Comparison of ENCODE assay signal across 13 mouse cellular contexts in genomic region chr6:52004995-52005394, GRCm38 (mm10). TPM values are rescaled to one million over a fixed set of nuclear protein-coding genes. Genes with fewer than 3 reads are reported as not detected.
DNase-seq lines count a peak whose midpoint lies in the region; ATAC-seq and TF ChIP-seq lines count a peak whose summit lies in the region.
"Had no signal": no experiment of that assay in that cellular context is flagged by ENCODE, and none has a peak within 500 bp of the region (broad histone marks: within the 10 kb centered on the region; RNA-seq: fewer than 3 reads in every experiment).

No protein-coding gene starts in this region.

- TF ChIP-seq EP300 in lung, postnatal 0 days (IDR thresholded peaks at IDR 0.05), result no peak

- H3K27ac ChIP-seq in hindbrain, embryonic 13.5 days, result no peak overlapping the region; the same call in 1 of the 2 replicates
- H3K27ac ChIP-seq in hindbrain, embryonic 16.5 days (ENCODE audit: low read depth, low read length), result no peak overlapping the region
- peak overlapping the region; percentile 52; the same call in 1 of the 2 replicates for H3K27ac ChIP-seq in lung, postnatal 0 days (ENCODE audit: low read length)
- H3K27ac ChIP-seq in hindbrain, embryonic 14.5 days, result no peak overlapping the region
- H3K27ac ChIP-seq: limb, embryonic 12.5 days; midbrain, embryonic 12.5 days had no signal

- no peak overlapping the region for H3K4me3 ChIP-seq in hindbrain, embryonic 13.5 days
- H3K4me3 ChIP-seq in hindbrain, embryonic 16.5 days (ENCODE audit: low read length), result no peak overlapping the region
- H3K4me3 ChIP-seq in lung, postnatal 0 days (ENCODE audit: low read depth, low read length), result peak overlapping the region; percentile 29
- no peak overlapping the region for H3K4me3 ChIP-seq in hindbrain, embryonic 14.5 days (replicated peaks; ENCODE audit: low read length)
- H3K4me3 ChIP-seq: hindbrain, embryonic 15.5 days; midbrain, embryonic 12.5 days had no signal

- WGBS in hindbrain, embryonic 13.5 days, result 38% methylated on average over 3 of the region's 3 CpGs
- 40% methylated on average over 3 of the region's 3 CpGs for WGBS in hindbrain, embryonic 16.5 days
- 23% methylated on average over 3 of the region's 3 CpGs for WGBS in lung, postnatal 0 days
- 41% methylated on average over 3 of the region's 3 CpGs for WGBS in hindbrain, embryonic 14.5 days

- peak overlapping the region; percentile 29; the same call in 1 of the 2 replicates for H3K4me2 ChIP-seq in hindbrain, embryonic 13.5 days
- no peak overlapping the region for H3K4me2 ChIP-seq in hindbrain, embryonic 16.5 days (ENCODE audit: low read length)
- peak overlapping the region; percentile 71 for H3K4me2 ChIP-seq in lung, postnatal 0 days (replicated peaks; ENCODE audit: low read depth, low read length)
- H3K4me2 ChIP-seq in hindbrain, embryonic 14.5 days (replicated peaks), result peak overlapping the region; percentile 19; the same call in 1 of the 2 replicates
- H3K4me2 ChIP-seq: midbrain, embryonic 12.5 days had no signal

- ATAC-seq in hindbrain, embryonic 13.5 days (ENCODE audit: low FRiP score), result no peak
- ATAC-seq in hindbrain, embryonic 16.5 days, result no peak
- no peak for ATAC-seq in lung, postnatal 0 days
- ATAC-seq in hindbrain, embryonic 14.5 days (ENCODE audit: low FRiP score), result no peak
- ATAC-seq: forebrain, embryonic 16.5 days had no signal

- no peaks in the 10 kb centered on the region for H3K36me3 ChIP-seq in hindbrain, embryonic 13.5 days
- H3K36me3 ChIP-seq in hindbrain, embryonic 16.5 days (ENCODE audit: control insufficient read depth, insufficient read depth, low read length), result no peaks in the 10 kb centered on the region
- H3K36me3 ChIP-seq in lung, postnatal 0 days (ENCODE audit: insufficient read depth, low read length), result no peaks in the 10 kb centered on the region
- H3K36me3 ChIP-seq in hindbrain, embryonic 14.5 days (replicated peaks; ENCODE audit: control insufficient read depth, insufficient read depth), result no peaks in the 10 kb centered on the region
- H3K36me3 ChIP-seq: hindbrain, embryonic 15.5 days; limb, embryonic 12.5 days; midbrain, embryonic 12.5 days had no signal

- TF ChIP-seq CTCF in lung, postnatal 0 days (IDR thresholded peaks at IDR 0.05), result no peak

- H3K27me3 ChIP-seq in hindbrain, embryonic 13.5 days, result peaks cover 58% of the 10 kb centered on the region
- peaks cover 26% of the 10 kb centered on the region for H3K27me3 ChIP-seq in hindbrain, embryonic 16.5 days (replicated peaks; ENCODE audit: control insufficient read depth, insufficient read depth, low read length)
- peaks cover 4% of the 10 kb centered on the region; the same call in 1 of the 2 replicates for H3K27me3 ChIP-seq in lung, postnatal 0 days (replicated peaks; ENCODE audit: insufficient read depth, low read length)
- peaks cover 67% of the 10 kb centered on the region for H3K27me3 ChIP-seq in hindbrain, embryonic 14.5 days (ENCODE audit: control insufficient read depth, insufficient read depth, low read length)

- peaks cover 18% of the 10 kb centered on the region for H3K4me1 ChIP-seq in hindbrain, embryonic 13.5 days (replicated peaks)
- H3K4me1 ChIP-seq in hindbrain, embryonic 16.5 days (ENCODE audit: control insufficient read depth, insufficient read depth, low read depth, low read length), result no peaks in the 10 kb centered on the region
- 0 out of 2 replicates have a peak, but pooled peaks cover 3% of the 10 kb centered on the region for H3K4me1 ChIP-seq in lung, postnatal 0 days (ENCODE audit: insufficient read depth, low read depth, low read length)
- H3K4me1 ChIP-seq in hindbrain, embryonic 14.5 days (replicated peaks; ENCODE audit: control insufficient read depth, insufficient read depth, low read length), result no peaks in the 10 kb centered on the region; the same call in none of the 2 replicates
- H3K4me1 ChIP-seq: midbrain, embryonic 12.5 days had no signal

- H3K9me3 ChIP-seq in hindbrain, embryonic 13.5 days, result no peaks in the 10 kb centered on the region
- H3K9me3 ChIP-seq in hindbrain, embryonic 16.5 days (ENCODE audit: control insufficient read depth, low read length), result no peaks in the 10 kb centered on the region
- no peaks in the 10 kb centered on the region for H3K9me3 ChIP-seq in lung, postnatal 0 days (ENCODE audit: low read length)
- no peaks in the 10 kb centered on the region for H3K9me3 ChIP-seq in hindbrain, embryonic 14.5 days (ENCODE audit: control insufficient read depth, low read length)
- H3K9me3 ChIP-seq: hindbrain, embryonic 15.5 days; limb, embryonic 12.5 days; midbrain, embryonic 12.5 days had no signal

- peak; percentile 31 for DNase-seq in lung, postnatal 0 days (ENCODE audit: low spot score)
- DNase-seq in lung, postnatal 10 days, result no peak
- no peak for DNase-seq in hindbrain, embryonic 14.5 days (ENCODE audit: low spot score)
- peak; percentile 29 for DNase-seq in retina, postnatal 1 day
- no peak for DNase-seq in adrenal gland, postnatal 4 days (ENCODE audit: low spot score in 2 of 2)
- no peak for DNase-seq in spleen, postnatal 4 days (ENCODE audit: low spot score in 2 of 2)
- DNase-seq: cerebellum, adult 2 months had no signal

- no peak overlapping the region for H3K9ac ChIP-seq in hindbrain, embryonic 13.5 days
- H3K9ac ChIP-seq in hindbrain, embryonic 16.5 days (ENCODE audit: low read depth, low read length), result no peak overlapping the region
- H3K9ac ChIP-seq in lung, postnatal 0 days (replicated peaks; ENCODE audit: low read depth), result 0 out of 2 replicates have a peak overlapping the region, but pooled peaks have one; percentile 6
- no peak overlapping the region for H3K9ac ChIP-seq in hindbrain, embryonic 14.5 days
- H3K9ac ChIP-seq: hindbrain, embryonic 15.5 days; midbrain, embryonic 12.5 days had no signal

RNA-seq across cellular contexts. Expression of gene Skap2, which starts 7.4 kb away (rescaled TPM):
- polyA plus RNA-seq in hindbrain, embryonic 13.5 days (2015; fragmentation: Nextera tagmentation; extraction: Ambion mirVana), result 28.6 and 35.6 TPM in 2 replicates
- 23.8 and 30.3 TPM in 2 replicates for polyA plus RNA-seq in hindbrain, embryonic 16.5 days (2015; fragmentation: Nextera tagmentation; extraction: Ambion mirVana)
- 78.5 and 82.9 TPM in 2 replicates for polyA plus RNA-seq in lung, postnatal 0 days (2015; fragmentation: Nextera tagmentation; extraction: Ambion mirVana)
- polyA plus RNA-seq in hindbrain, embryonic 14.5 days (2014; fragmentation: Nextera tagmentation; extraction: Ambion mirVana), result 33.1 and 38.6 TPM in 2 replicates
- 10 to 100 TPM; 42.5 to 46.4 TPM for total RNA-seq in adrenal gland, postnatal 4 days (2021)

Comparison
In these comparisons a context has a peak if more than half of its experiments do, and no peak if none do; other contexts are left out.
1. DNase-seq: peak in lung, postnatal 0 days (single experiment) and retina, postnatal 1 day (single experiment); none in lung, postnatal 10 days (single experiment), hindbrain, embryonic 14.5 days (single experiment), adrenal gland, postnatal 4 days (0 of 2) and spleen, postnatal 4 days (0 of 2).